In genomic region chr6:53449437-53450173, GRCm38 (mm10) we compare ENCODE assay signal across 13 mouse cellular contexts.
DNase-seq lines count a peak whose midpoint lies in the region; TF ChIP-seq lines count a peak whose summit lies in the region.
"Had no signal": no experiment of that assay in that cellular context is flagged by ENCODE, and none has a peak within 500 bp of the region (broad histone marks: within the 10 kb centered on the region; RNA-seq: fewer than 3 reads in every experiment).

No protein-coding gene starts in this region.

- peak overlapping the region; percentile 49 for H3K27ac ChIP-seq in bone marrow, adult 2 months (ENCODE audit: control insufficient read depth, insufficient read depth, low read depth, low read length, poor library complexity)
- H3K27ac ChIP-seq: kidney, postnatal 0 days; liver, embryonic 13.5 days had no signal

- peaks cover 11% of the 10 kb centered on the region; the same call in 1 of the 2 replicates for H3K4me1 ChIP-seq in bone marrow, adult 2 months (ENCODE audit: control insufficient read depth, insufficient read depth, low read length)
- H3K4me1 ChIP-seq: liver, embryonic 13.5 days had no signal

- 41% methylated on average over 9 of the region's 9 CpGs for WGBS in bone marrow, adult 2 months

- peak; percentile 9 for DNase-seq in kidney, adult 9 months
- DNase-seq in kidney, adult 18-20 months: no peak
- DNase-seq in kidney, postnatal 10 days: peak; percentile 53
- peak; percentile 43 for DNase-seq in lung, postnatal 36 days
- DNase-seq in thymus, postnatal 36 days: no peak
- DNase-seq in adrenal gland, postnatal 4 days (ENCODE audit: low spot score in 2 of 2): no peak
- DNase-seq in frontal cortex, postnatal 36 days (ENCODE audit: low spot score in 2 of 2): no peak
- DNase-seq: cerebellum, adult 2 months; gastrocnemius, postnatal 25 days; heart, postnatal 10 days; liver, embryonic 13.5 days had no signal

- no peak overlapping the region for H3K4me3 ChIP-seq in bone marrow, adult 2 months (replicated peaks; ENCODE audit: control insufficient read depth, low read depth, low read length)
- H3K4me3 ChIP-seq: liver, embryonic 13.5 days had no signal

- no peak for TF ChIP-seq POLR2A in bone marrow, adult 2 months (IDR thresholded peaks at IDR 0.05; ENCODE audit: borderline replicate concordance, control insufficient read depth, low read depth, low read length)

- no peak for TF ChIP-seq CTCF in bone marrow, adult 2 months (IDR thresholded peaks at IDR 0.05; ENCODE audit: control insufficient read depth, insufficient read depth, low read length)

Comparison
In these comparisons a context has a peak if more than half of its experiments do, and no peak if none do; other contexts are left out.
1. DNase-seq: peak in kidney, adult 9 months (single experiment), kidney, postnatal 10 days (single experiment) and lung, postnatal 36 days (single experiment); none in kidney, adult 18-20 months (single experiment), thymus, postnatal 36 days (0 of 2), adrenal gland, postnatal 4 days (0 of 2) and frontal cortex, postnatal 36 days (0 of 2).